Mouse (Mus musculus): Measurements from ENCODE around the gene Insrr. TPM values are rescaled to one million over a fixed set of nuclear protein-coding genes. Genes with fewer than 3 reads are reported as not detected.

Gene Insrr
- polyA plus RNA-seq (2014; fragmentation: Illumina TruSeq; extraction: RNeasy Lipid Tissue Mini Kit (QIAGEN cat#74804); ENCODE audit: low read depth, low replicate concordance), result not detected

DNA sequence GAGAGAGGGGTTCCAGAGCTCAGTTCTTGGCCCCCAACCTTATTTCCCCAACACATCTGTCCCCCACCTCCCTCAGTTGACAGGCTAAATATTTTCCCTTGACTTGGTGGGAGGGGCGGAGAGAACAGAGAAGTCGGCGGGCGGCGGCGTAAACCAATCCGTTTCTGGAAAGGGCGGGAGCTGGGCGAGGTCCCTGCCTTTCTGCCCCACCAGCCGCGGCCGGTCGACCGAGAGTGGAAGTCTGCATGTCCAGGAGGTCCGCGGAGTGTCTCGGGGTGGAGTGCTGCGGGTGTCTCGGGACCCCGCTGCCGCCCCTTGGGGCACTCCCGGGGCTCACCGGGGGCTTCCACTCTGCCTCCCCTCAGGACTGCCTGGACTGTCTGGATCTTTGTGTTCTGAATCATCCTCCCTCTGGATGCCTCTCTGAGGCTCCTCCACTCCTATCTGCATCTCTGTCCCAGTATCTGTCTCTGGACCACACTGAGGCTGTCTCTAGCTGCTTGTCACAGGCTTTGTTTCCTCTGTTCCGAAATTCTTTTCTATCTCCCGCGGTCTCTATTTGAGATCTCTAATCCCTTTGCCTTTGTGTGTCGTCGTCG is at the start of gene Insrr:
TSS of gene Insrr (plus strand) at position 216 of the 599 bp plus-strand sequence.

GRCm38 (mm10) chr3:87748431-87748830 is 48.3 kb upstream of the Insrr start, which contains the start of gene Lrrc71:
TSS of gene Lrrc71 (minus strand) at chr3:87748625.

DNA sequence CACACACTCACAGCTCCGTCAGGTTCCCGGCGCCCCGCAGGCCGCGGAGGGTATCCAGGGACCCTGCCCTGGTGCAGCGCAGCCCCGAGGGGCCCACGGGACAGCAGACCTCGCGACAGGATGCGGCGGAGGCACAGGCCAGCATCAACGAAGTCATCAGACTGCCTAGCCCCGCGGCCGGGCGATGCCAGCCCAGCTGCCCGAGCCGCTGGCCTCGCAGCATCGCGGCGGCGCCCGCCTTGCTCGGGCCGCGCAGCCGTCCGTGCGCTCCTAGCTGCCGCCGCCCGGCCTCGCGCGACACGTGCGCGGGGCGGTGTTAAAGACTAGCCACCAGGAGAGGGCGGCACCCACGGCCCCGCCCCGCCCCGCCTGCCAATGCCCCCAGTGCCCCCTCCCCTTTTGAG is 1.8 kb upstream of the Insrr start, which contains the start of gene Ntrk1:
TSS of gene Ntrk1 (minus strand) at position 241 of the 404 bp plus-strand sequence.

DNA sequence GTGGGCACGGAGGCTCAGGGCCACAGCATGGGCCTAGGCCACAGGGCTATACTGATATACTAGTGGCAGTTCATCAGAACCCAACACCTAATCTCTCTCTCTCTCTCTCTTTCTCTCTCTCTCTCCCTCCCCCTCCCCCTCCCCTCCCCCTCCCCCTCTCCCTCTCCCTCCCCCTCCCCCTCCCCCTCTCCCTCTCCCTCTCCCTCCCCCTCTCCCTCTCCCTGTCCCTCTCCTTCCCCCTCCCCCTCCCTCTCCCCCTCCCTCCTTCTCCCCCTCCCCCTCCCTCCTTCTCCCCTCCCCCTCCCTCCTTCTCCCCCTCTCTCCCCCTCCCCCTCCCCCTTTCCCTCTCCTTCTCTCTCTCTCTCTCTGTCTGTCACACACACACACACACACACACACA is 27.5 kb downstream of the Insrr start, which contains the start of gene Pear1:
TSS of gene Pear1 (minus strand) at position 101 of the 400 bp plus-strand sequence.

GRCm38 (mm10) chr3:87846650-87847110 is 49.9 kb downstream of the Insrr start, which contains the start of gene Sh2d2a:
TSS of gene Sh2d2a (plus strand) at chr3:87846755.

Other genes starting within 250 kb of the Insrr start
- gene Arhgef11, start 179.4 kb upstream of the Insrr start, polyA plus RNA-seq (2014; fragmentation: Illumina TruSeq; extraction: RNeasy Lipid Tissue Mini Kit (QIAGEN cat#74804); ENCODE audit: low read depth, low replicate concordance), result 6.9 TPM
- not detected for gene Lrrc71, start 48.3 kb upstream of the Insrr start, polyA plus RNA-seq (2014; fragmentation: Illumina TruSeq; extraction: RNeasy Lipid Tissue Mini Kit (QIAGEN cat#74804); ENCODE audit: low read depth, low replicate concordance)
- gene Ntrk1, start 1.8 kb upstream of the Insrr start, polyA plus RNA-seq (2014; fragmentation: Illumina TruSeq; extraction: RNeasy Lipid Tissue Mini Kit (QIAGEN cat#74804); ENCODE audit: low read depth, low replicate concordance), result not detected
- 0.34 TPM for gene Pear1, start 27.4 kb downstream of the Insrr start, polyA plus RNA-seq (2014; fragmentation: Illumina TruSeq; extraction: RNeasy Lipid Tissue Mini Kit (QIAGEN cat#74804); ENCODE audit: low read depth, low replicate concordance)
- gene Sh2d2a, start 49.8 kb downstream of the Insrr start, polyA plus RNA-seq (2014; fragmentation: Illumina TruSeq; extraction: RNeasy Lipid Tissue Mini Kit (QIAGEN cat#74804); ENCODE audit: low read depth, low replicate concordance), result 0.11 TPM
- 4.8 TPM for gene Prcc, start 88.7 kb downstream of the Insrr start, polyA plus RNA-seq (2014; fragmentation: Illumina TruSeq; extraction: RNeasy Lipid Tissue Mini Kit (QIAGEN cat#74804); ENCODE audit: low read depth, low replicate concordance)
- 103 TPM for gene Hdgf, start 109.4 kb downstream of the Insrr start, polyA plus RNA-seq (2014; fragmentation: Illumina TruSeq; extraction: RNeasy Lipid Tissue Mini Kit (QIAGEN cat#74804); ENCODE audit: low read depth, low replicate concordance)
- 61.1 TPM for gene Mrpl24, start 122.6 kb downstream of the Insrr start, polyA plus RNA-seq (2014; fragmentation: Illumina TruSeq; extraction: RNeasy Lipid Tissue Mini Kit (QIAGEN cat#74804); ENCODE audit: low read depth, low replicate concordance)
- gene Isg20l2, start 133.4 kb downstream of the Insrr start, polyA plus RNA-seq (2014; fragmentation: Illumina TruSeq; extraction: RNeasy Lipid Tissue Mini Kit (QIAGEN cat#74804); ENCODE audit: low read depth, low replicate concordance), result 14.9 TPM
- gene Rrnad1, start 133.8 kb downstream of the Insrr start, polyA plus RNA-seq (2014; fragmentation: Illumina TruSeq; extraction: RNeasy Lipid Tissue Mini Kit (QIAGEN cat#74804); ENCODE audit: low read depth, low replicate concordance), result 3.7 TPM
- gene Crabp2, start 151.7 kb downstream of the Insrr start, polyA plus RNA-seq (2014; fragmentation: Illumina TruSeq; extraction: RNeasy Lipid Tissue Mini Kit (QIAGEN cat#74804); ENCODE audit: low read depth, low replicate concordance), result not detected
- 0.90 TPM for gene Nes, start 174.1 kb downstream of the Insrr start, polyA plus RNA-seq (2014; fragmentation: Illumina TruSeq; extraction: RNeasy Lipid Tissue Mini Kit (QIAGEN cat#74804); ENCODE audit: low read depth, low replicate concordance)
- not detected for gene Bcan, start 203.3 kb downstream of the Insrr start, polyA plus RNA-seq (2014; fragmentation: Illumina TruSeq; extraction: RNeasy Lipid Tissue Mini Kit (QIAGEN cat#74804); ENCODE audit: low read depth, low replicate concordance)
- not detected for gene Hapln2, start 230.6 kb downstream of the Insrr start, polyA plus RNA-seq (2014; fragmentation: Illumina TruSeq; extraction: RNeasy Lipid Tissue Mini Kit (QIAGEN cat#74804); ENCODE audit: low read depth, low replicate concordance)
- 5.2 TPM for gene Gpatch4, start 246.2 kb downstream of the Insrr start, polyA plus RNA-seq (2014; fragmentation: Illumina TruSeq; extraction: RNeasy Lipid Tissue Mini Kit (QIAGEN cat#74804); ENCODE audit: low read depth, low replicate concordance)

Measured in liver, adult 10 weeks (tissue).